Mouse (Mus musculus): Measurements from ENCODE around the gene Keap1. TPM values are rescaled to one million over a fixed set of nuclear protein-coding genes. Genes with fewer than 3 reads are reported as not detected.

The Keap1 gene
- polyA plus RNA-seq (2014; fragmentation: Illumina TruSeq; extraction: RNeasy Lipid Tissue Mini Kit (QIAGEN cat#74804); ENCODE audit: low read depth, low replicate concordance) = 8.0 TPM

DNA sequence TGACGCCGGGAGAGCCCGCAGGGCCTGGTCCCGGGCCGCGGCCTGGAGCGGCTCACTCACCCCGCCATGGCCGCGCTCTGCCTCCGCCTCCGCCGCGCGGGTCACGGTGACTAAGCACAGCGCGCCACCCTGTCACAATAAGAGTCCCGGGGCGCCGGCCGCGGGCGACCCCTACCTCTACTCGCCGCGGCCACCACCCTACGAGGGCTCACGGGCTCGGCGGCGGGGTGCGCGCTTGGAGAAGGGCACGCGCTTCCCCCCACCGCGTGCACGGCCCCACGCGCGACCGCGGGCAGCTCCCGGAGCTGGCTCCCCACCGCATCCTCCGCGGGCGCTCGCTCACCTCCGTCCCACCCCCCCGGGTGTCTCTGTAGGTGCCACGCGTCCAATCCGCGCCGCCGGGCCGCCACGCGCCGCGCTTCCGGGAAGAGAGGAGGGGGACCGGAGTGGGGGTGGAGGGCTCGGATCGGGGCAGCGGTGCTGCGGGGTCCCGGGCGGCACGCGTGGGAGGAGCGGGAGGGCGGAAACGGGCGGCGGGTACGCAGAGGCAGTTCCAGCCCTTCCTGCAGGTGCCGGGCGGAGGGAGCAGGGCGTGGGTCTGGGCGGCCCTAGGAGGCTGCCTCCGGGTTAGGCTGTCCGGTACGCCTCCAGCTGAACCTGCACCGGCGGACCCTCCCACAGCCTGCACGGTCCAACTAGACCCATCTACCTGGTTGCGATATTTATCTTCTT, at the start of gene Keap1:
TSS of gene Keap1 (minus strand) at position 629 of the 732 bp plus-strand sequence.

DNA sequence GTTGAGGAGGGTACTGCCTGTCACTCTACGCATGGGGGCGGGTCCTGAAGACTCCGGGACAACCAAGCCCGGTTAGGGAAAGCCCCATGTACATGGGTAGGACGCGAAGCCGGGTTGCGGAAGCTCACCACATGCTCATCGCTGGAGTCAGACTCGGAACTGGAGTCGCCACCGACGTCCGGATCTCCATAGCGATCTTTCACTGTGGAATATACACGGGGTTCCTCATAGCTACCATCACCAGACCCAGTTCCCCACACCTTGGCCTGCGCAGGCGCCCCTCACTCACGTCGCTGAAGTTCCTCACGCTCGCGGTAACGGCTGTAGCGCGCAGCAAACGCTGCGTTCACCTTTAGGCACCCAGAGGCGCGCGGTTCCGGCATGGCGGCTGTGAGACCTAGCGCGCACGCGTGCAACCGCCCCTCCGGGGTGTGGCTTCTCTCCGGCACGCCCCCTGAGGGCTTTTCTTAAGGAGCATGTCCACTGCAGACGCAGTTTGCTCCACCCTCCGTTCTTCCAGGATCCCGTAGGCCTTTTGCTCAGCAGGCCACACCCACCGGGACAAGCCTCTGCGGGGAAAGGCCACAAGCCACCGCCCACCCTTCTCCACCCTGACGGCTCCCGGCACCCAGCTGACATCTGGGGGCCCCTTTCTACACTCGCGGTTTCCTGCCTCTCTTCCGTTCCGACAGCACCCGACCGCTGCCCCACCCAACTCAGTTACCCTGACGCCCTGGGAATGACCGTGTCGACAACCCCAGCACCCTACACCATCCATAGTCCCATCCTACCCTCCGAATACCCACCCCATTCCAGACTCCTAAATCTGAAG, 48.6 kb upstream of the Keap1 start, which contains the start of gene Kri1:
TSS of gene Kri1 (minus strand) at position 399 of the 832 bp plus-strand sequence.

DNA sequence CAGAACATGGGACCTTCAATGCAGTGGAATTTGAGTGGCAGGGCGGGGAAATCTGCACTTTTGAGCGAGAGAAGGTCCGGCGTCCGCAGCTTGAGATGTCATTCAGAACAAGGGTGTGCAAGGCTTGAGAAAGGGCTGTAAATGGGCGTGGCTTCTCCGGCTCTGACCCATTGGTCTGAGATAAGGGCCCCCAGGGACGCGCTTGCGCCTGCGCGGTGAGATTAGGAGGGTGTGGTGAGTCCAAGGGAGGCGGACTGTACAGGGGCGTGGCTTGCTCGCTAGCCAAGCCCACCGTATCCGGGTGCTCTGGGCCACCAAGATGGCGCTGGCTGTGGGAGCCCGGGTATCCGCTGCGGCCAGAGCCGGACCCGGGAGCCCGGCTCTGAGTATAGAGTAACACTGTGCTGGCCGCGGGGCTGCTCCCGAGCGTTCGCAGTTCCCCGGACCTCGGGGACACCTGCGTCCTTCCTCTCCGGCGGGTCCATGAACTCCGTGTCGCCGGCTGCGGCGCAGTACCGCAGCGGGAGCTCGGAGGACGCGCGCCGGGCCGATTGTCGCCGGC, 25.9 kb upstream of the Keap1 start, which contains the start of gene Atg4d:
TSS of gene Atg4d (plus strand) at position 294 of the 562 bp plus-strand sequence.

DNA sequence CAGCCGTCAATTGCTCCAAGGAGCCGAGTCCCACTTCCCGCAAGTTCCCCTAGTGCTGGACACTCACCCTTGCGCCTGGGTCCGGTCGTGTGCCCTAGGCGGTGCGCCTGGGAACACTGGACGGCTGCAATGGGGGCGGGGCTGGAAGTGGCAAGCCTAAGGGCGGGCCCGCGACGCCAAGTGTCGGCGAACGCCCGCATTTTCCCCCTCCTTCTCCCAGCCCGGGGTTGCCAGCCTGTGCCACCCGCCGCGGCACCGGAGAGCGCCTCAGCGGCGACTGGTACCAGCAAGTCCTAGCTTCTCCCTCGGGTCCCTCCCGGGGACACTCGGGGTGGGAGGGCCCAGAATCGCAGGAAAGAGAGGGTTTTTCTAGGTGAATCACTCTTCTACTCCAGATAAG, 9.2 kb upstream of the Keap1 start, which contains the start of gene S1pr5:
TSS of gene S1pr5 (minus strand) at position 118 of the 400 bp plus-strand sequence.

Other genes starting within 250 kb of the Keap1 start
- 1.6 TPM for gene Mrpl4, start 236.6 kb downstream of the Keap1 start, polyA plus RNA-seq (2014; fragmentation: Illumina TruSeq; extraction: RNeasy Lipid Tissue Mini Kit (QIAGEN cat#74804); ENCODE audit: low read depth, low replicate concordance)
- gene Icam1, start 223.4 kb downstream of the Keap1 start, polyA plus RNA-seq (2014; fragmentation: Illumina TruSeq; extraction: RNeasy Lipid Tissue Mini Kit (QIAGEN cat#74804); ENCODE audit: low read depth, low replicate concordance) = 4.6 TPM
- not detected for gene Icam4, start 210.0 kb downstream of the Keap1 start, polyA plus RNA-seq (2014; fragmentation: Illumina TruSeq; extraction: RNeasy Lipid Tissue Mini Kit (QIAGEN cat#74804); ENCODE audit: low read depth, low replicate concordance)
- not detected for gene Icam5, start 207.3 kb downstream of the Keap1 start, polyA plus RNA-seq (2014; fragmentation: Illumina TruSeq; extraction: RNeasy Lipid Tissue Mini Kit (QIAGEN cat#74804); ENCODE audit: low read depth, low replicate concordance)
- gene Zglp1, start 172.3 kb downstream of the Keap1 start, polyA plus RNA-seq (2014; fragmentation: Illumina TruSeq; extraction: RNeasy Lipid Tissue Mini Kit (QIAGEN cat#74804); ENCODE audit: low read depth, low replicate concordance) = not detected
- gene Gm49373, start 166.3 kb downstream of the Keap1 start, polyA plus RNA-seq (2014; fragmentation: Illumina TruSeq; extraction: RNeasy Lipid Tissue Mini Kit (QIAGEN cat#74804); ENCODE audit: low read depth, low replicate concordance) = not detected
- 0.73 TPM for gene Fdx1l, start 165.7 kb downstream of the Keap1 start, polyA plus RNA-seq (2014; fragmentation: Illumina TruSeq; extraction: RNeasy Lipid Tissue Mini Kit (QIAGEN cat#74804); ENCODE audit: low read depth, low replicate concordance)
- 0.79 TPM for gene Gm38431, start 147.4 kb downstream of the Keap1 start, polyA plus RNA-seq (2014; fragmentation: Illumina TruSeq; extraction: RNeasy Lipid Tissue Mini Kit (QIAGEN cat#74804); ENCODE audit: low read depth, low replicate concordance)
- 9.6 TPM for gene Raver1, start 147.4 kb downstream of the Keap1 start, polyA plus RNA-seq (2014; fragmentation: Illumina TruSeq; extraction: RNeasy Lipid Tissue Mini Kit (QIAGEN cat#74804); ENCODE audit: low read depth, low replicate concordance)
- 3.4 TPM for gene Tyk2, start 108.1 kb downstream of the Keap1 start, polyA plus RNA-seq (2014; fragmentation: Illumina TruSeq; extraction: RNeasy Lipid Tissue Mini Kit (QIAGEN cat#74804); ENCODE audit: low read depth, low replicate concordance)
- gene Cdc37, start 89.4 kb downstream of the Keap1 start, polyA plus RNA-seq (2014; fragmentation: Illumina TruSeq; extraction: RNeasy Lipid Tissue Mini Kit (QIAGEN cat#74804); ENCODE audit: low read depth, low replicate concordance) = 6.8 TPM
- gene Pde4a, start 73.6 kb downstream of the Keap1 start, polyA plus RNA-seq (2014; fragmentation: Illumina TruSeq; extraction: RNeasy Lipid Tissue Mini Kit (QIAGEN cat#74804); ENCODE audit: low read depth, low replicate concordance) = 0.85 TPM
- gene S1pr5, start 9.1 kb upstream of the Keap1 start, polyA plus RNA-seq (2014; fragmentation: Illumina TruSeq; extraction: RNeasy Lipid Tissue Mini Kit (QIAGEN cat#74804); ENCODE audit: low read depth, low replicate concordance) = 0.16 TPM
- 2.7 TPM for gene Atg4d, start 25.9 kb upstream of the Keap1 start, polyA plus RNA-seq (2014; fragmentation: Illumina TruSeq; extraction: RNeasy Lipid Tissue Mini Kit (QIAGEN cat#74804); ENCODE audit: low read depth, low replicate concordance)
- 3.2 TPM for gene Kri1, start 48.6 kb upstream of the Keap1 start, polyA plus RNA-seq (2014; fragmentation: Illumina TruSeq; extraction: RNeasy Lipid Tissue Mini Kit (QIAGEN cat#74804); ENCODE audit: low read depth, low replicate concordance)
- gene Cdkn2d, start 52.0 kb upstream of the Keap1 start, polyA plus RNA-seq (2014; fragmentation: Illumina TruSeq; extraction: RNeasy Lipid Tissue Mini Kit (QIAGEN cat#74804); ENCODE audit: low read depth, low replicate concordance) = 6.7 TPM
- gene Ap1m2, start 73.0 kb upstream of the Keap1 start, polyA plus RNA-seq (2014; fragmentation: Illumina TruSeq; extraction: RNeasy Lipid Tissue Mini Kit (QIAGEN cat#74804); ENCODE audit: low read depth, low replicate concordance) = 10.9 TPM
- 16.9 TPM for gene Slc44a2, start 81.3 kb upstream of the Keap1 start, polyA plus RNA-seq (2014; fragmentation: Illumina TruSeq; extraction: RNeasy Lipid Tissue Mini Kit (QIAGEN cat#74804); ENCODE audit: low read depth, low replicate concordance)
- 17.0 TPM for gene Ilf3, start 128.5 kb upstream of the Keap1 start, polyA plus RNA-seq (2014; fragmentation: Illumina TruSeq; extraction: RNeasy Lipid Tissue Mini Kit (QIAGEN cat#74804); ENCODE audit: low read depth, low replicate concordance)
- not detected for gene Qtrt1, start 172.5 kb upstream of the Keap1 start, polyA plus RNA-seq (2014; fragmentation: Illumina TruSeq; extraction: RNeasy Lipid Tissue Mini Kit (QIAGEN cat#74804); ENCODE audit: low read depth, low replicate concordance)
- gene Dnm2, start 185.5 kb upstream of the Keap1 start, polyA plus RNA-seq (2014; fragmentation: Illumina TruSeq; extraction: RNeasy Lipid Tissue Mini Kit (QIAGEN cat#74804); ENCODE audit: low read depth, low replicate concordance) = 32.2 TPM